Mouse (Mus musculus): ENCODE results near the gene Cdca3. TPM values are rescaled to one million over a fixed set of nuclear protein-coding genes. Genes with fewer than 3 reads are reported as not detected.
A peak's percentile ranks its signal among the peaks of the same experiment; 100 is the strongest.
"Not testable (repeated sequence)": the region's sequence is repeated elsewhere in the genome, so short reads cannot be mapped to it uniquely, and the experiment has no call there.

Cdca3 gene
- polyA plus RNA-seq, 1 experiment, result 1.4 TPM

GRCm38 (mm10) chr6:124828101-124828592 is 1.2 kb upstream of the Cdca3 start:
- DNase-seq, result peak; percentile 49 to 51
- no peaks in the 10 kb centered on the region for H3K27me3 ChIP-seq (ENCODE audit: control insufficient read depth, insufficient read depth, low read length)
- no peak for TF ChIP-seq POLR2A (IDR thresholded peaks at IDR 0.05; ENCODE audit: borderline replicate concordance, insufficient read depth, low read length)
- no peak for TF ChIP-seq CTCF (IDR thresholded peaks at IDR 0.05; ENCODE audit: borderline replicate concordance, insufficient read depth, low read depth, low read length)
- H3K4me3 ChIP-seq (replicated peaks; ENCODE audit: insufficient read depth, low read depth, low read length), result peak overlapping the region; percentile 66
- H3K4me1 ChIP-seq (ENCODE audit: control insufficient read depth, insufficient read depth, low read length), result no peaks in the 10 kb centered on the region
- H3K27ac ChIP-seq (ENCODE audit: insufficient read depth, low read length), result no peak overlapping the region; the same call in 1 of the 2 replicates
- 15% methylated on average over 10 of the region's 10 CpGs for WGBS

GRCm38 (mm10) chr6:124829799-124830700 is 703 bp downstream of the Cdca3 start:
- TF ChIP-seq CTCF (IDR thresholded peaks at IDR 0.05; ENCODE audit: borderline replicate concordance, insufficient read depth, low read depth, low read length) (no peak), POLR2A (IDR thresholded peaks at IDR 0.05; ENCODE audit: borderline replicate concordance, insufficient read depth, low read length) (0 out of 2 replicates have a peak, but pooled peaks have one; percentile 29)
- H3K27me3 ChIP-seq (ENCODE audit: control insufficient read depth, insufficient read depth, low read length), result no peaks in the 10 kb centered on the region
- no peaks in the 10 kb centered on the region for H3K4me1 ChIP-seq (ENCODE audit: control insufficient read depth, insufficient read depth, low read length)
- DNase-seq, result peak; percentile 92 to 97
- H3K27ac ChIP-seq (ENCODE audit: insufficient read depth, low read length), result peak overlapping the region; percentile 6; the same call in 1 of the 2 replicates
- H3K4me3 ChIP-seq (replicated peaks; ENCODE audit: insufficient read depth, low read depth, low read length), result peak overlapping the region; percentile 58
- WGBS, result under 1% methylated on average over 38 of the region's 38 CpGs

GRCm38 (mm10) chr6:124831199-124831598 is 1.9 kb downstream of the Cdca3 start:
- H3K4me3 ChIP-seq (replicated peaks; ENCODE audit: insufficient read depth, low read depth, low read length); DNase-seq; H3K4me1 ChIP-seq (ENCODE audit: control insufficient read depth, insufficient read depth, low read length); H3K27ac ChIP-seq (ENCODE audit: insufficient read depth, low read length); H3K27me3 ChIP-seq (ENCODE audit: control insufficient read depth, insufficient read depth, low read length): not testable (repeated sequence)
- WGBS, result 88% methylated on average over 4 of the region's 4 CpGs

DNA sequence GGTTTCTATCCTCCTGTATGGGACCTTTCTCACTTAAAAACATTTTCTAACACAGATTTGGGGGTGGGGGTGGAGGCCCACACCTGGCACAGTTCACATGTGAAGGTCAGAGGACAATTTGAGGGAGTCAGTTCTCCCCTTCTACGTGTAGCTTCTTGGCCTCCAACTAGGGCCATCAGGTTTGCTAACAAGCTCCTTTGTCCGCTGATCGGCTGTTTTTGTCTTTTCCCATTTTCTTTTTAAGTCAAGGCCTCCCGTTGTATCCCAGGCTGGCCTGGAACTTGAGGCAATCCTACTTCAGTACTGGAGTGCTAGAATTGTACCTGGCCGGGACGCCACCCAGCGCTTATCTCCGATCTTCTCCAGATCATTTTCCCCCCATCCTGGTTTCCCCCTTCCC is 2.3 kb downstream of the Cdca3 start:
- TF ChIP-seq POLR2A (IDR thresholded peaks at IDR 0.05; ENCODE audit: borderline replicate concordance, insufficient read depth, low read length) (no peak), CTCF (IDR thresholded peaks at IDR 0.05; ENCODE audit: borderline replicate concordance, insufficient read depth, low read depth, low read length) (no peak)
- Histone ChIP-seq H3K27ac (ENCODE audit: insufficient read depth, low read length) (no peak overlapping the region), H3K27me3 (ENCODE audit: control insufficient read depth, insufficient read depth, low read length) (no peaks in the 10 kb centered on the region), H3K4me3 (replicated peaks; ENCODE audit: insufficient read depth, low read depth, low read length) (no peak overlapping the region), H3K4me1 (ENCODE audit: control insufficient read depth, insufficient read depth, low read length) (no peaks in the 10 kb centered on the region)
- DNase-seq, result no peak
- WGBS, result 90% methylated on average over 8 of the region's 8 CpGs

DNA sequence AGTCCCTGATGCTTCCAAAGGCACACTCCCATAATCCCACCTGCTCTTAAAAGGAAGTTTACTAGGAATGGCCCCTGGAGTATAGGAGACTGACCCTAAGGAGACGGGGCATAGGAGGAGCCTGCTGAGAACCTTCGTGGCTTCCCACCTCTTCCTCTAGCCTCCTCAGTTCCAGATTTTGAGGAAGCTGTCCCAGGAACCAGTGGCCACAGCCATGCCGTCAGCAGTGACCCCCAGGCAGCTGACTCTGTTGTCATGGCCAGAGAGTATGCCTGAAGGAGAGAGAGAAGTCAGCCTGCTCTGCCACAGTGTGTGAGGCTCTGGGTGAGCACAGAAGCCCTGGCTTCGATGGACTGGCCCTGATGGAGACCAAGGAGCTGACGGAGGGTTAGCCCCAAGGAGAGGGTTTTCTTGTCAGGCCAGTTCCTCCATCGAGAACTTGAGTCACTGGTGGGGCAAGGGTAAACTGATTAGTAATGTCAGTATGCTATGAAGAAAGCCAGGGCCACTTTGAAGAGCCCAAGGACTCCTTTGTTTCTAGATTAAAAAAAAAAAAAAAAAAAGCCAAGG is 5.2 kb downstream of the Cdca3 start:
- no peaks in the 10 kb centered on the region for H3K27me3 ChIP-seq (ENCODE audit: control insufficient read depth, insufficient read depth, low read length)
- 81% methylated on average over 6 of the region's 6 CpGs for WGBS
- no peaks in the 10 kb centered on the region for H3K4me1 ChIP-seq (ENCODE audit: control insufficient read depth, insufficient read depth, low read length)
- H3K27ac ChIP-seq (ENCODE audit: insufficient read depth, low read length), result no peak overlapping the region
- no peak overlapping the region for H3K4me3 ChIP-seq (replicated peaks; ENCODE audit: insufficient read depth, low read depth, low read length)
- TF ChIP-seq CTCF (IDR thresholded peaks at IDR 0.05; ENCODE audit: borderline replicate concordance, insufficient read depth, low read depth, low read length) (no peak), POLR2A (IDR thresholded peaks at IDR 0.05; ENCODE audit: borderline replicate concordance, insufficient read depth, low read length) (no peak)
- no peak for DNase-seq

GRCm38 (mm10) chr6:124835531-124835930 is 6.2 kb downstream of the Cdca3 start:
- WGBS, result 63% methylated on average over 10 of the region's 10 CpGs
- Histone ChIP-seq H3K27me3 (ENCODE audit: control insufficient read depth, insufficient read depth, low read length) (no peaks in the 10 kb centered on the region), H3K27ac (ENCODE audit: insufficient read depth, low read length) (no peak overlapping the region), H3K4me1 (ENCODE audit: control insufficient read depth, insufficient read depth, low read length) (peaks cover 6% of the 10 kb centered on the region), H3K4me3 (replicated peaks; ENCODE audit: insufficient read depth, low read depth, low read length) (no peak overlapping the region)
- DNase-seq, result no peak
- no peak for TF ChIP-seq CTCF (IDR thresholded peaks at IDR 0.05; ENCODE audit: borderline replicate concordance, insufficient read depth, low read depth, low read length)
- TF ChIP-seq POLR2A (IDR thresholded peaks at IDR 0.05; ENCODE audit: borderline replicate concordance, insufficient read depth, low read length), result no peak

GRCm38 (mm10) chr6:124836411-124836810 is 7.1 kb downstream of the Cdca3 start:
- WGBS, result 76% methylated on average over 7 of the region's 7 CpGs
- DNase-seq, result no peak
- no peak overlapping the region for H3K4me3 ChIP-seq (replicated peaks; ENCODE audit: insufficient read depth, low read depth, low read length)
- H3K27ac ChIP-seq (ENCODE audit: insufficient read depth, low read length), result no peak overlapping the region
- no peak for TF ChIP-seq CTCF (IDR thresholded peaks at IDR 0.05; ENCODE audit: borderline replicate concordance, insufficient read depth, low read depth, low read length)
- no peak for TF ChIP-seq POLR2A (IDR thresholded peaks at IDR 0.05; ENCODE audit: borderline replicate concordance, insufficient read depth, low read length)
- no peaks in the 10 kb centered on the region for H3K27me3 ChIP-seq (ENCODE audit: control insufficient read depth, insufficient read depth, low read length)
- H3K4me1 ChIP-seq (ENCODE audit: control insufficient read depth, insufficient read depth, low read length), result peaks cover 6% of the 10 kb centered on the region

GRCm38 (mm10) chr6:124839805-124840204 is 10.5 kb downstream of the Cdca3 start:
- Histone ChIP-seq H3K4me1 (ENCODE audit: control insufficient read depth, insufficient read depth, low read length) (peaks cover 6% of the 10 kb centered on the region), H3K27ac (ENCODE audit: insufficient read depth, low read length) (no peak overlapping the region), H3K4me3 (replicated peaks; ENCODE audit: insufficient read depth, low read depth, low read length) (no peak overlapping the region), H3K27me3 (ENCODE audit: control insufficient read depth, insufficient read depth, low read length) (no peaks in the 10 kb centered on the region)
- DNase-seq, result no peak
- TF ChIP-seq CTCF (IDR thresholded peaks at IDR 0.05; ENCODE audit: borderline replicate concordance, insufficient read depth, low read depth, low read length) (no peak), POLR2A (IDR thresholded peaks at IDR 0.05; ENCODE audit: borderline replicate concordance, insufficient read depth, low read length) (no peak)
- WGBS, result 9% methylated on average over 8 of the region's 8 CpGs

Measured in cerebellum, adult 2 months (tissue).